Mouse (Mus musculus) retina, postnatal 1 day (tissue): Measurements from ENCODE around the gene Chst13.

Experiments used
- DNase-seq: peaks from one replicate; pipeline ENCODE4 v3.0.0-alpha.2; 2012

The Chst13 gene

GRCm38 (mm10) chr6:90319475-90320191, 5.4 kb downstream of the Chst13 start:
- DNase-seq: no peak

- no peak for DNase-seq
These were observed 6.0 kb downstream of the Chst13 start for GRCm38 (mm10) chr6:90319019-90319418.

GRCm38 (mm10) chr6:90317510-90318258, 7.3 kb downstream of the Chst13 start:
- DNase-seq: no peak

DNA sequence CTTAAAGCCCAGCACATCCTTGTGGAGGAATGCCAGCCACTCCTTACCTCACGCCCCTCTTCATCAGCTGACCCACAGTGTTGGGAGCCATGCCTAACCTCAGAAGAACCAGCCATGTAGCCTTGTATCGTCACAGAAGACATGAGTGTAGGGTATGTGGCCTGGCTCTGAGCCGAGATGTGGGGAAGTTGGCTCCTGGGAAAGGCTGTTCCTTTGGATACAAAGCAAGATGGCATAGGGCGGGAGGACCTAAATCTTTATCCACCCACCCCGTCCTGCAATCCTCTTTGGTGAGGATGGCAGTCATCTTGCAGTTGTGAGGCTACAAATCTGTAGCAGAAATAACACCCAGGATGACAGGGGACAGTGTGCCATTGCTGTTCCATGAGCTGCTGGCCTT, 9.0 kb downstream of the Chst13 start:
- DNase-seq: no peak

GRCm38 (mm10) chr6:90308839-90309778, 15.9 kb downstream of the Chst13 start:
- DNase-seq: no peak

- no peak for DNase-seq
These were observed 18.5 kb downstream of the Chst13 start for GRCm38 (mm10) chr6:90306315-90306975.

- DNase-seq: no peak
These were observed 24.1 kb downstream of the Chst13 start, which contains the start of gene BC048671 for GRCm38 (mm10) chr6:90300919-90301318. Gene BC048671, plus strand, starts transcription at chr6:90301219.

GRCm38 (mm10) chr6:90288265-90288664, 36.7 kb downstream of the Chst13 start:
- peak; percentile 17 for DNase-seq
